Mouse (Mus musculus): Measurements from ENCODE around the gene Gsk3a.

DNA sequence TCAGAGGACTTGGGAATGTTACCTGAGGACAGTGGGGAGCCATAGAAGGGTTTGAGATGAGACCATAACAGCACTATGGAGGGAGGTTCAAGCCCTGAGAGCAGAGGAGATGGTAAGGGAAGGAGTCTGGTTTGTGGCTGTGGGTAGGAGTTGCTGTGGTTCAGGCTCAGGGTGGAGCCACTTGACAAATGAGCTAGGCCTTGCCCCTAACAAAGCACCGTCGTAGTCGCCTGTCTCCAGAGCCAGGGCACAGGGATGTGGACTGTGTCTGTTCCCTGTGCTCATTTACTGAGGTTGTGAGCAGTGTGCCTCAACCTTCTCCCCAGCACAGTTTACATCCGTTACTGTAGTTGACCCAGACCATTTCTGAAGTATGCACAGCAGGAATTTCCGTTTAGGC, 36.9 kb upstream of the Gsk3a start:
- TF ChIP-seq EP300 (IDR thresholded peaks at IDR 0.05; ENCODE audit: insufficient read depth, low read depth, low read length) (no peak), CTCF (IDR thresholded peaks at IDR 0.05; ENCODE audit: low read depth, low read length) (no peak)
